Mouse (Mus musculus) heart, embryonic 14.5 days (tissue): ENCODE results near the gene Ddx28. TPM values are rescaled to one million over a fixed set of nuclear protein-coding genes. Genes with fewer than 3 reads are reported as not detected.

Experiments
- ATAC-seq: fragments of 200-750 bp; cut with Nextera tagmentation; 2 replicates; pipeline ENCODE4 v1.8.0; 2017; ENCODE audit warnings: low read depth, moderate TSS enrichment; ENCODE audit not compliant: insufficient number of reproducible peaks, insufficient read depth, low FRiP score
- H3K27ac ChIP-seq, 2 experiments: fragments of 200-500 bp in 1 of 2; fragments of 300-500 bp in 1 of 2; sonication (generic) in 1 of 2; replicated peaks in 1 of 2; 2 replicates each; pipeline ENCODE4 v1.5.1; 2012 to 2014; ENCODE audit warnings: low read depth in 2 of 2, low read length in 2 of 2, control low read depth in 1 of 2, mild to moderate bottlenecking in 1 of 2, mixed read lengths in 1 of 2; ENCODE audit not compliant: control insufficient read depth in 1 of 2, insufficient read depth in 1 of 2
- H3K27me3 ChIP-seq: fragments of 300-500 bp; sonication (generic); 2 replicates; pipeline ENCODE4 v1.6.1; 2014; ENCODE audit warnings: mild to moderate bottlenecking, low read length, control low read depth; ENCODE audit not compliant: control insufficient read depth, insufficient read depth
- H3K36me3 ChIP-seq: fragments of 300-500 bp; sonication (generic); 2 replicates; pipeline ENCODE4 v1.6.1; 2014; ENCODE audit warnings: mild to moderate bottlenecking, control low read depth, low read length, mixed read lengths; ENCODE audit not compliant: control insufficient read depth, insufficient read depth
- H3K4me1 ChIP-seq, 2 experiments: fragments of 200-500 bp in 1 of 2; fragments of 300-500 bp in 1 of 2; sonication (generic) in 1 of 2; 2 replicates each; pipeline ENCODE4 v1.6.1; 2012 to 2014; ENCODE audit warnings: low read length in 2 of 2, control low read depth in 1 of 2, mixed read lengths in 1 of 2; ENCODE audit not compliant: control insufficient read depth in 2 of 2, insufficient read depth in 2 of 2
- H3K4me2 ChIP-seq: fragments of 300-500 bp; sonication (generic); 2 replicates; pipeline ENCODE4 v1.6.1; 2014; ENCODE audit warnings: mild to moderate bottlenecking, low read length
- H3K4me3 ChIP-seq, 2 experiments: fragments of 200-500 bp in 1 of 2; fragments of 300-500 bp in 1 of 2; sonication (generic) in 1 of 2; 2 replicates each; pipeline ENCODE4 v1.5.1; 2012 to 2014; ENCODE audit warnings: low read length in 2 of 2, mild to moderate bottlenecking in 2 of 2, control low read depth in 1 of 2, low read depth in 1 of 2, moderate library complexity in 1 of 2; ENCODE audit not compliant: control insufficient read depth in 1 of 2, insufficient read depth in 1 of 2
- H3K9ac ChIP-seq: fragments of 300-500 bp; sonication (generic); 2 replicates; pipeline ENCODE4 v1.6.1; 2014; ENCODE audit warnings: mild to moderate bottlenecking, low read length
- H3K9me3 ChIP-seq: fragments of 300-500 bp; sonication (generic); 2 replicates; pipeline ENCODE4 v1.6.1; 2016; ENCODE audit warnings: low read length, control low read depth; ENCODE audit not compliant: control insufficient read depth
- WGBS: fragments of 180-500 bp; shearing (Covaris S2); extraction: QIAGEN DNeasy Blood & Tissue Kit; methylation state at CpG from one replicate; pipeline ENCODE4 v1.1.7; 2014; 5-methylcytosine and 5-hydroxymethylcytosine counted together
- polyA plus RNA-seq: library from polyadenylated mRNA; unstranded; fragments of >200 nt; fragmentation: Nextera tagmentation; extraction: Ambion mirVana; gene quantifications from 2 replicates; pipeline ENCODE4 v1.2.1, GENCODE M21; 2014

The Ddx28 gene
- 11.6 and 13.1 TPM in 2 replicates for polyA plus RNA-seq

- peaks cover 9 to 12% of the 10 kb centered on the region in 2 experiments; a peak in 3 of 4 replicates for H3K4me1 ChIP-seq
Measured at GRCm38 (mm10) chr8:106011643-106011986, at the start of gene Ddx28. TSS of gene Ddx28 (minus strand) at chr8:106011882.

GRCm38 (mm10) chr8:106060521-106060920 lies 48.8 kb upstream of the Ddx28 start:
- no peaks in the 10 kb centered on the region for H3K36me3 ChIP-seq
- H3K4me1 ChIP-seq, result peaks cover 0 to 20% of the 10 kb centered on the region in 2 experiments; a peak in 2 of 4 replicates
- H3K4me3 ChIP-seq, result peak overlapping the region; percentile 17 to 91; a peak in 3 of 4 replicates
- H3K9me3 ChIP-seq, result no peaks in the 10 kb centered on the region
- peak overlapping the region; percentile 76 for H3K4me2 ChIP-seq
- 1% methylated on average over 3 of the region's 3 CpGs for WGBS
- H3K9ac ChIP-seq, result peak overlapping the region; percentile 93
- no peak for ATAC-seq
- H3K27me3 ChIP-seq, result no peaks in the 10 kb centered on the region
- peak overlapping the region in 1 of 2 experiments; percentile 97; a peak in 1 of 4 replicates for H3K27ac ChIP-seq

More at GRCm38 (mm10) chr8:106011643-106011986, at the start of gene Ddx28:
- Histone ChIP-seq H3K9ac (peak within 1 kb of the TSS; percentile 93), H3K4me2 (peak within 1 kb of the TSS; percentile 99), H3K9me3 (no peaks in the 10 kb centered on the region), H3K4me3 (peak within 1 kb of the TSS; percentile 76 to 92), H3K27me3 (no peaks in the 10 kb centered on the region), H3K27ac (peak within 1 kb of the TSS in 1 of 2 experiments; percentile 51; a peak in 3 of 4 replicates), H3K36me3 (peaks cover 13% of the 10 kb centered on the region)
- under 1% methylated on average over 6 of the region's 6 CpGs for WGBS
- ATAC-seq, result no peak

GRCm38 (mm10) chr8:106059613-106060371 lies 48.1 kb upstream of the Ddx28 start:
- H3K9ac ChIP-seq, result peak overlapping the region; percentile 93
- H3K36me3 ChIP-seq, result no peaks in the 10 kb centered on the region
- H3K27ac ChIP-seq, result peak overlapping the region; percentile 89 to 97
- ATAC-seq, result peak; percentile 70
- H3K4me2 ChIP-seq, result peak overlapping the region; percentile 76
- WGBS, result under 1% methylated on average over 69 of the region's 83 CpGs
- no peaks in the 10 kb centered on the region for H3K9me3 ChIP-seq
- H3K4me1 ChIP-seq, result peaks cover 0 to 20% of the 10 kb centered on the region in 2 experiments; a peak in 2 of 4 replicates
- peak overlapping the region; percentile 73 to 91 for H3K4me3 ChIP-seq
- H3K27me3 ChIP-seq, result no peaks in the 10 kb centered on the region

GRCm38 (mm10) chr8:106058731-106059612 lies 47.3 kb upstream of the Ddx28 start, which contains the start of gene Nfatc3:
TSS of gene Nfatc3 (plus strand) at chr8:106058840.
- no peaks in the 10 kb centered on the region for H3K9me3 ChIP-seq
- 1% methylated on average over 51 of the region's 52 CpGs for WGBS

GRCm38 (mm10) chr8:106056455-106056982 lies 44.8 kb upstream of the Ddx28 start:
- Histone ChIP-seq H3K27ac (no peak overlapping the region), H3K27me3 (no peaks in the 10 kb centered on the region), H3K4me3 (no peak overlapping the region), H3K9ac (no peak overlapping the region), H3K4me1 (peaks cover 0 to 14% of the 10 kb centered on the region in 2 experiments; a peak in 2 of 4 replicates), H3K4me2 (no peak overlapping the region), H3K9me3 (no peaks in the 10 kb centered on the region), H3K36me3 (peaks cover 29% of the 10 kb centered on the region)
- WGBS, result 74% methylated on average over 4 of the region's 4 CpGs
- ATAC-seq, result no peak

More at GRCm38 (mm10) chr8:106058731-106059612, 47.3 kb upstream of the Ddx28 start, which contains the start of gene Nfatc3:
- Histone ChIP-seq H3K4me3 (peak within 1 kb of the TSS; percentile 73 to 91), H3K4me1 (peaks cover 0 to 20% of the 10 kb centered on the region in 2 experiments; a peak in 2 of 4 replicates), H3K27ac (peak within 1 kb of the TSS; percentile 89 to 97), H3K36me3 (peaks cover 6% of the 10 kb centered on the region), H3K27me3 (no peaks in the 10 kb centered on the region), H3K9ac (peak within 1 kb of the TSS; percentile 93), H3K4me2 (peak within 1 kb of the TSS; percentile 95)
- ATAC-seq, result peak; percentile 97

GRCm38 (mm10) chr8:106055038-106055437 lies 43.4 kb upstream of the Ddx28 start:
- no peak overlapping the region for H3K27ac ChIP-seq
- H3K4me3 ChIP-seq, result no peak overlapping the region
- H3K9me3 ChIP-seq, result no peaks in the 10 kb centered on the region
- 63% methylated on average over 3 of the region's 3 CpGs for WGBS
- H3K9ac ChIP-seq, result no peak overlapping the region
- no peak for ATAC-seq
- H3K4me2 ChIP-seq, result no peak overlapping the region
- H3K4me1 ChIP-seq, result peaks cover 0 to 8% of the 10 kb centered on the region in 2 experiments; a peak in 2 of 4 replicates
- no peaks in the 10 kb centered on the region for H3K27me3 ChIP-seq
- peaks cover 35% of the 10 kb centered on the region for H3K36me3 ChIP-seq
